Mouse (Mus musculus): ENCODE measurements around the gene Olfr1061. TPM values are rescaled to one million over a fixed set of nuclear protein-coding genes. Genes with fewer than 3 reads are reported as not detected.
"Not testable (repeated sequence)": the region's sequence is repeated elsewhere in the genome, so short reads cannot be mapped to it uniquely, and the experiment has no call there.

The Olfr1061 gene
- not detected for total RNA-seq (2021)
- long read RNA-seq, experiment 1, result 0 reads
- long read RNA-seq, experiment 2, result 0 reads

GRCm38 (mm10) chr2:86413950-86414349, at the start of gene Olfr1061:
TSS of gene Olfr1061 (minus strand) at chr2:86414050.
- intact Hi-C loops (cut with DNase I), result no loop called here

GRCm38 (mm10) chr2:86460434-86460833, 46.6 kb upstream of the Olfr1061 start:
- DNase-seq (ENCODE audit: low spot score in 2 of 2), result no peak
- intact Hi-C loops (cut with DNase I), result loop anchor here (5.0 kb wide), 1 partner anchor 733 kb away; no protein-coding TSS in a partner anchor

More at GRCm38 (mm10) chr2:86413950-86414349, at the start of gene Olfr1061:
- DNase-seq (ENCODE audit: low spot score in 2 of 2), result no peak

DNA sequence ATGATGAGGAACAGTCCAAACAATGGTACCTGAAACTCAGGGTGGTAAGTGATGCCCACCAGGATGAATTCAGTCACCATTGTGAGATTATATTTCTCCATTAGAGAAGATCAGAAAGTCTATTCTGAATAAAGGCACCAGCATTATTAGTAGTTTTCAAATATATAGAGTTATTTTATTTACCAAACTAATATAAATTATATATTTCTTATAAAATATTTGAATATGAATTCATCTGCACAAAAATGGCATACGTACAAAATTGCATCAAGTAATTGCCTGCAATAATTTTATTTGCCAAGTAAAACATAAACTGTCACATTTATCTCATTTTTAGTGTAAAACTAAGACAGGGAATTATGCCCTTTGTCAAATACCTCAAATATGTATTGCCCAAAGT, 42.3 kb upstream of the Olfr1061 start, which contains the start of gene Olfr1066:
Gene Olfr1066 (minus strand): TSS at position 101 of the 400 bp plus-strand sequence.
- DNase-seq (ENCODE audit: low spot score in 2 of 2), result no peak
- intact Hi-C loops (cut with DNase I), result no loop called here

- DNase-seq (ENCODE audit: low spot score in 2 of 2); intact Hi-C loops (cut with DNase I): not testable (repeated sequence)
Observed at GRCm38 (mm10) chr2:86450491-86450890, 36.6 kb upstream of the Olfr1061 start, which contains the start of gene Olfr1065. TSS of gene Olfr1065 (minus strand) at chr2:86450591.

GRCm38 (mm10) chr2:86442101-86442500, 28.3 kb upstream of the Olfr1061 start:
- DNase-seq (ENCODE audit: low spot score in 2 of 2); intact Hi-C loops (cut with DNase I): not testable (repeated sequence)

DNA sequence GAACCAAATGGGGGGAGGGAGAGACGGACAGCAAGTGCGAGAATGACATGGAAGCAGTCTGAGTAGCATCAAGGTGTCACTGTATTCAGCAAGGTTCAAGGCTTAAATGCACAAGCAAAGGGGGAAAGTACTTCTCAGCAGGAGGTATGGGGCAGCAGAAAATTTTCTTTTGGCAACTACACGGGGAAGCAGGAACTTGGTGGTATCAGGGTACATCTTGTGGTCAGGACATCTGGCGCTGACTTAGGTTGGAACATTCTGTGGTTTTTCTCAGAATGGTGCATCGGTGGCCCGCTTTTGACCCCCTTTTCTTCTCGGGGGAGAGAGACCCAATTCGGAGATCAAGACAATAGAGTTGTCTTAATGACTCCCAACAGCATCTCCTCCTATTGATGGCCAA, 14.7 kb upstream of the Olfr1061 start:
- intact Hi-C loops (cut with DNase I); DNase-seq (ENCODE audit: low spot score in 2 of 2): not testable (repeated sequence)

DNA sequence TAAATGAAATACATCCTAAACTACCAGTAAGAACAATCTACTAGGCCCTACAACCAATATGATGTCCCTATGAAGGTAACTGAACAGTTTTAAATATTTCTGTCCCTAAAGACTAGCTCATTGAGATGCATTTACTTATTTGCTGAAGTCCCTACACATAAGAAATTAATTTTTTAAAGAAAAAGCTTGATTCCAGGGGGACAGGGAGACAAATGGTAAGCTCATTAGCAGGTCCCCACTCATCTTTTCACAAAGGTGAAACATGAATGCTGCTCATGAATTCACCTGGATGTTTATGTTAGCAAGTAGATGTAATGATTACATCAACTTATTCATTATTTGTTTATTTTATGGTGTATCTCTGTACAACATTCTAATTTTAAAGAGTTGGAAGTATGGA, 12.8 kb upstream of the Olfr1061 start, which contains the start of gene Olfr1062:
Gene Olfr1062 (minus strand): TSS at position 101 of the 400 bp plus-strand sequence.
- DNase-seq (ENCODE audit: low spot score in 2 of 2); intact Hi-C loops (cut with DNase I): not testable (repeated sequence)

DNA sequence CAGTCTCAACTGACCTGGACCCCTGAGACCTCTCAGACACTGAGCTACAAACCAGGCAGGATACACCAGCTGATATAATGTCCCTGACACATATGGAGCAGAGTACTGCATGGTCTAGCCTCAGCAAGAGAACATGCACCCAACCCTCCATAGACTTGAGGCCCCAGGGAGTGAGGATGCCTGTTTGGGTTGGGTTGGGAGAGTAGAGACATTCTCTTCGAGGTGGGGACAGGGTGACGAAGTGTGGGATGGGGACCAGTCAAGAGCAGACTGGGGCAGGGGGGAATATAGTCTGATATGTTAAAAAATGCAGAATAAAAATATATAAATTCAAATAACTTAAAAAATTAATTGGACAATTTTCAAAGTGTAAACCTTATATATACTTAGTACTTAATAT, 18.7 kb downstream of the Olfr1061 start:
- no peak for DNase-seq (ENCODE audit: low spot score in 2 of 2)
- intact Hi-C loops (cut with DNase I), result no loop called here

- DNase-seq (ENCODE audit: low spot score in 2 of 2); intact Hi-C loops (cut with DNase I): not testable (repeated sequence)
Observed at GRCm38 (mm10) chr2:86388461-86388860, 25.4 kb downstream of the Olfr1061 start, which contains the start of gene Olfr1058. TSS of gene Olfr1058 (minus strand) at chr2:86388561.

DNA sequence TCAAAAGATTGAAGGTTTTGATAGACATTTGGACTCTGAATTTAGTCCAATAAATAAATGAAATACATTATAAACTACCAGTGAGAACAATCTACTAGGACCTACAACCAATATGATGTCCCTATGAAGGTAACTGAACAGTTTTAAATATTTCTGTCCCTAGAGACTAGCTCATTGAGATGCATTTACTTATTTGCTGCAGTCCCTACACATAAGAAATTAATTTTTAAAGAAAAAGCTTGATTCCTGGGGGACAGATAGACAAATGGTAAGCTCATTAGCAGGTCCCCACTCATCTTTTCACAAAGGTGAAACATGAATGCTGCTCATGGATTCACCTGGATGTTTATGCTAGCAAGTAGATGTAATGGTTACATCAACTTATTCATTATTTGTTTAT, 35.6 kb downstream of the Olfr1061 start, which contains the start of gene Olfr1057:
Gene Olfr1057 (minus strand): TSS at position 101 of the 400 bp plus-strand sequence.
- intact Hi-C loops (cut with DNase I), result no loop called here
- no peak for DNase-seq (ENCODE audit: low spot score in 2 of 2)

DNA sequence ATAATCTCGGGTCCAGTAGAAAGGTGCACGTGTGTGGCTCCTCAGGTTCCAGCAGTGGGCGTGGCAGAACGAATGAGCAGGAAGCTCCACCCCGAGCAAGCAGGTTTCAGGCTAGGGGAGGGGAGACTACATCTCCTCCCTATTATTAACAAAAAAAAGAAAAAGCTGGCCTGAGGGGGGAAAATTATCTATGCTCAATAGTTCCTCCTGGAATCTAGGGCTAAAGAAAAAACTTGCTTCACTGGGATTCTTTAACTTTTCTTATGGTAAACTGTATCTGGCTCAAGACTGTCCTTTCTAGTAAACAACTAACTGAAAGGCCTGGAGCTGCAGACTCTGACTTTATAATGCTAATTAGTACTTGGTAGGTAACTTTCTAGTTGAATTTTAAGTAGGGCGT, 47.5 kb downstream of the Olfr1061 start:
- intact Hi-C loops (cut with DNase I); DNase-seq (ENCODE audit: low spot score in 2 of 2): not testable (repeated sequence)

Other genes starting within 250 kb of the Olfr1061 start
- not detected for gene Olfr1043, start 246.5 kb downstream of the Olfr1061 start, total RNA-seq (2021)
- not detected for gene Olfr1044, start 236.2 kb downstream of the Olfr1061 start, total RNA-seq (2021)
- gene Olfr52, start 228.4 kb downstream of the Olfr1061 start, total RNA-seq (2021), result not detected
- gene Olfr1045, start 211.0 kb downstream of the Olfr1061 start, total RNA-seq (2021), result not detected
- gene Olfr1046, start 194.7 kb downstream of the Olfr1061 start, total RNA-seq (2021), result not detected
- gene Olfr1047, start 182.6 kb downstream of the Olfr1061 start, total RNA-seq (2021), result not detected
- not detected for gene Olfr1048, start 173.8 kb downstream of the Olfr1061 start, total RNA-seq (2021)
- not detected for gene Olfr1049, start 155.7 kb downstream of the Olfr1061 start, total RNA-seq (2021)
- gene Olfr1051, start 135.0 kb downstream of the Olfr1061 start, total RNA-seq (2021), result not detected
- not detected for gene Olfr1052, start 121.6 kb downstream of the Olfr1061 start, total RNA-seq (2021)
- not detected for gene Olfr1053, start 98.8 kb downstream of the Olfr1061 start, total RNA-seq (2021)
- gene Olfr1054, start 78.6 kb downstream of the Olfr1061 start, total RNA-seq (2021), result not detected
- not detected for gene Olfr1055, start 63.8 kb downstream of the Olfr1061 start, total RNA-seq (2021)
- not detected for gene Olfr1056, start 51.6 kb downstream of the Olfr1061 start, total RNA-seq (2021)
- not detected for gene Olfr1057, start 35.7 kb downstream of the Olfr1061 start, total RNA-seq (2021)
- gene Olfr1058, start 25.5 kb downstream of the Olfr1061 start, total RNA-seq (2021), result not detected
- gene Olfr1062, start 12.7 kb upstream of the Olfr1061 start, total RNA-seq (2021), result not detected
- not detected for gene Olfr1065, start 36.5 kb upstream of the Olfr1061 start, total RNA-seq (2021)
- gene Olfr1066, start 42.2 kb upstream of the Olfr1061 start, total RNA-seq (2021), result not detected
- not detected for gene Olfr228, start 73.3 kb upstream of the Olfr1061 start, total RNA-seq (2021)
- not detected for gene Olfr1076, start 94.4 kb upstream of the Olfr1061 start, total RNA-seq (2021)
- not detected for gene Olfr1079, start 128.4 kb upstream of the Olfr1061 start, total RNA-seq (2021)
- not detected for gene Olfr1080, start 144.2 kb upstream of the Olfr1061 start, total RNA-seq (2021)
- gene Olfr1082, start 184.9 kb upstream of the Olfr1061 start, total RNA-seq (2021), result not detected
- gene Olfr1084, start 225.7 kb upstream of the Olfr1061 start, total RNA-seq (2021), result not detected
- not detected for gene Olfr1085, start 248.0 kb upstream of the Olfr1061 start, total RNA-seq (2021)

Measured in left cerebral cortex, postnatal 14 days (tissue).